Mouse (Mus musculus) thymus, postnatal 10 days (tissue): Measurements from ENCODE around the gene Limk2.

Experiments used
- DNase-seq, 2 experiments: peaks; one replicate each; pipeline ENCODE4 v3.0.0; 2021; ENCODE audit warnings: low spot score in 2 of 2

The Limk2 gene

DNA sequence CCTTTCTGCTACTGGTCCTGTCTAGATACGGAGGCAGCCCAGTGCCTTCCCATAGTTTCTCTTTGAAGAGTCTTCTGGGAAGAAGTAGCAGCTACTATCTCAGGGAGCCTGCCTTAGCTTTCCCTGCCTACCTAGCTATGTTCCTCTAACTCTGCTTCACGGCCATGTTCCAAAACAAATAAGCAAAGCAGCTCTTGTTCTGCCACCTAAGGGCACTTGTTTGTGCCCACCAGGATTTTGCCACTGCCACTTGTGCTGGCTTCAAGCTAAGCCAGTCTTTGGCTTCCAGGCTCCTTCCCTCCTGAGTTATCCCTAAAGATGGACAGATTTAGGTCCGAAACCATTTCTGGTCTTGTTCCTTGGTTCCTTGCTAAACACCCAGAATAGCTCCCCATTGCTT is 3.1 kb upstream of the Limk2 start:
- no peak for DNase-seq

DNA sequence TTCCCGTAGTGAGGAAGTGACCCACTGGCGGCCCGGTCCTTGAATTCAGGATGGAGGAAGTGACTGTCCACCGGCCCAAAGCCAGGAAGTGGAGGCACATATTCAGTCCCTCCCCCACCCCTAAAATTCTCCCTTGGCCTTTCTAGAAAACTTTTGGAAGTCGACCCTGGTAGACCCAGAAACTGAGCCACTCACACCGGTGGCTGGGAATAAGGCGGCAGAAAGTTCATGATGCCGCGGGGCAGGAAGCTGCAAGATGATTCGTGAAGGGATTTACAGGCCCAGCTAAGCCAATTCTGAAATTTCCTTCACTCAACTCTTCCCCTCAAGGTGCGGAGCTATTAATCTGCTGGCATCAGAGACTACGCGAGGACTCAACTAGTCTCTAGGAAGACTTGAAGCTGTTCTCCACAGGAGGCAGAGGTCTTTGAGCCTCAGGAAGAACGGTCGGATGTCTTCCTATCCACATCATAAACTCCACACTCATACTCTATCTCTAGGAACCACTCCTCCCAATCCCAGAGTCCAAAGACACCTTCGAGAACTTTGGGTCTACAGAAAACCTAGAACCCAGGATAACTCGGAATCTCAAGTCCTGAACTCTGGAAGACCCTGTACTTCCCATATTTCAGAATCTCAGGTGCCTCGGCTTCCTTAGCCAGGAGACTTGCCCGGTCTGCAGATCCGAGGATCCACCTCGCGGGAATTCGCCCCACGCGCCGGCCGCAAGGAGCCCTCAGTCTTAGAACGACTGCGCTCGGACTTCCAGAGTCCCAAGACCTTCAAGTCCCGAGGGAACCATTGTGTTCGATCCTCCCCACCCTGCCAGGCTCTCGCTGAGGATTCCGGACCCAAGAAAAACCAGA is 625 bp downstream of the Limk2 start:
- DNase-seq: peak in 1 of 2 experiments; percentile 4

DNA sequence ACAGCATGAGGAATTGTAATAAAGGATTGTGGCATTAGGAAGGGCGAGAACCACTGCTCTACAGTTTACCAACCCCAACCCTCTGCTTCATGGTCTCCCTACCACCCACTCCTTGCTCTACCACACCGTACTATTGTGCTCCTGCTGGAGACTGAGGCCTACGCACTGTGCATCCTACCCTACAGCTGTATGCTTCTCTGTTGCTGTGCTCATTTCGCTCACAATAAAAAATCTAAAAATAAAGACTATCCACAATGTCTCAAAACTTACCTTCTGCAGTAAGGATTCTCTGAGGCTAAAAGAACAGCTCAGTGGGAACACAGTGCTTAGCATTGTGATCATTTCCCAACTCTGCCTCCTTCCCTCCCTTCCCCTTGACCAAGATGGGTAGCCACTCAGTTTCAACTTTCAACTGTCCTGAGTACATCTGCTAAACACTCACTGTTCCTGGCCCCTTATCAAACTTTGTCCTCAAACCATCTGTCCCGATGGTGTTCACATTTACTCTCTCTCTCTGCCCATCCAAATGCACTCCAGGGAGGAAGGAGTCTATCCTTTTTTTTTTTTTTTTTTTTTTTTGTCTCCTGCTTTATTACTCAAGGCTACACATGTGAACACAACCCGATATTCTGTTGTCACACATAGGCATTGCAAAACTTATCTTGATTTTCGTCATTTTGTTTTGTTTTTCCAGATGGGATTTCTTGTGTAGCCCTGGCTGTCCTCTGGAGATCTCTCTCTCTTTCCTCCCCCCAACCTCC is 4.5 kb downstream of the Limk2 start:
- DNase-seq: no peak

GRCm38 (mm10) chr11:3403024-3403423 is 6.0 kb downstream of the Limk2 start:
- DNase-seq: no peak

DNA sequence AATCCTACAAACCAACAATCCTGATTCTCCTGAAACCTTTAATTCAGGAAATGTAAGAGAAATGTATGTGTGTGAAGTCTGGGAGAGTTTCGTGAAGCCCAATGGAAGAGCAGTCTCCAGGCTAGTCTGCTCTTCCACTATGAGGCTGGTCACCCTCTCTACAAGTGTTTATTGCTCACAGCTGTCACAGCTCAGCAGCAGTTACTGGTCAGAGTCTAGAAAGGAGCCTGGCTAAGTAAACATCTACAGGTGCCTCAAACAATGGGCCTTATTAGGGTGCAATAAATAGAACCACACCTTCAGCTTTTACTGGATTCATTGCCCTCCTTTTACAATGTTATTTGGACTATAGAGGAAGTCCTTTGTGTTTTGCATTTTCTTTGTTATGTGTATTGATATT is 10.7 kb downstream of the Limk2 start:
- DNase-seq: no peak

DNA sequence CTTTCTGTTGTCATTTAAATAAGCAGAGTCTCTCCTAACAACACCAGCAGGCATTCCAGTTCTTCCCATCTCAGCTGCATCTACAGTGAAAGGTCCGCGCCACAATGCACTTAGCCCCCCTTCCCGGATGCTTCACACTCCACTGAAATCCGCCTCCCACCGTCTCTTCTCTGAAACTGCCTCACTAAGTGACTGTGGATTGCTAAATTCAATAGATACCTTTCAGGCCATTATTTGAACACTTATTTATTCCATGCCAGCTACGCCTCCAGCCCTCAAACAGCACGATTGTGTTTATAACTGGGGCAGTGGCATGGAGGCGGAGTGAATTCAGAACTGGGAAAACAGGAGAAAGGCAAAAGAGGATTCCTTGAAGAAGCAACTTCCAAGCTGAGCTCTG is 12.4 kb downstream of the Limk2 start:
- DNase-seq: no peak

DNA sequence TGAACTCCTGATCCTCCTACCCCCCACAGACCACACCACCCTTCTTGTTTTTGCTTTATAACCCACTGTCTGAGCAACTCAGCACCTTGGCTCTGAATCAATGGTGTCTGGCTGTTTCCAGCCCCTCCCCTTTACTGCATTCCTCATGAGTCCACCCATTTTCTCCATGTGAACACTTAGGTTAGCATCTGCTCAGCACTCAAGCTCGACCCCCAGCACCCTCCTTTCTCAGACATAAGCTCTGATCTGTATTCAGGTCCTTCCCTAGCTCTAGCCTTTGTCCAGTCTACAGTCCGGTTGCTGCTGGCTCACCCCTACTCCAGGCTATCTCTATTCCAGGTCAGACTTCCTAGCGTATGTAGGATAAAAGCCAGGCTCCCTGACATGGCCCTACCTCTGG is 12.9 kb downstream of the Limk2 start:
- no peak for DNase-seq

GRCm38 (mm10) chr11:3394520-3394919 is 14.5 kb downstream of the Limk2 start:
- no peak for DNase-seq

DNA sequence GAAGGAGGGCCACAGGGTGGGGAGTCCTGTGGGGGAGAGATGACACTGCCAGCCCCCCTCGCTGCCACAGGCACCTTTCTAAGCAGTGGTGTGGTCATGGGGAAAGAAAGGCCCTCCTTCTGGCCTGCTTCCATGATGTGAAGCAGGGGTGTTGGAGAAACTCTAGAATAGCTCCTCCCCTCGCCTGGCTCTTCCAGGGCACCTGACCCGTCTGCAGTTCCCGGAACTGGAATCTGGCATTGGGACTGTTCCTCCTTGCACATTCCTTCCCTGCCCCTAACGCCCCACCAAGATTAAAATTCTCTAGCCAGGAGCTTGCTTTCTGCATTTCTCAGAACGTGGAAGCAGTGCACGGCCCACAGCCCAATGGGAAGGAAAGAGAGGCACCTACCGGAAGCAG is 16.5 kb downstream of the Limk2 start:
- no peak for DNase-seq

GRCm38 (mm10) chr11:3390789-3391188 is 18.2 kb downstream of the Limk2 start:
- no peak for DNase-seq

- no peak for DNase-seq
These were observed 19.0 kb downstream of the Limk2 start for GRCm38 (mm10) chr11:3389996-3390395.

GRCm38 (mm10) chr11:3387482-3388196 is 21.4 kb downstream of the Limk2 start:
- DNase-seq: no peak

DNA sequence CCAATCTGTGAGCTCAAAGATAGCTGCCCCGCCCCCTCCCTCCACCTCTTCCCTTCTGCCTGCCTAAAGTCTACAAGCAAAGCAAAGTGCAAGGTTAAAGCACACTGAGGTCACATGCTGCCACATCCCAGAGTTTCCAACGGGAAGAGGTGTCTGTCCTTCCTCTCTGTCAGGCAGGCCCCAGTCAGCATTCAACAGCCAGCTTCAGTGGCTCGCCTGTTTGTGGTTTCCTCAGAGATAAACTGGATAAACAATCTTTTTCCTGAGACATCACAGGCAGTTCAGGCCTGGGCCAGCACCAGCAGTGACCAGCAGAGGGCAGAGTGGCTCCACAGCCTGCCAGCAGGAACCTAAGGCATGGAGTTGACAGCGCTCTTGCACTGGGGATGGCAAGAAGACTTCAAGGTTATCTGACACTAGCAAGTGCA is 22.0 kb downstream of the Limk2 start:
- DNase-seq: peak; percentile 69 to 87

GRCm38 (mm10) chr11:3382602-3383594 is 26.1 kb downstream of the Limk2 start:
- no peak for DNase-seq

DNA sequence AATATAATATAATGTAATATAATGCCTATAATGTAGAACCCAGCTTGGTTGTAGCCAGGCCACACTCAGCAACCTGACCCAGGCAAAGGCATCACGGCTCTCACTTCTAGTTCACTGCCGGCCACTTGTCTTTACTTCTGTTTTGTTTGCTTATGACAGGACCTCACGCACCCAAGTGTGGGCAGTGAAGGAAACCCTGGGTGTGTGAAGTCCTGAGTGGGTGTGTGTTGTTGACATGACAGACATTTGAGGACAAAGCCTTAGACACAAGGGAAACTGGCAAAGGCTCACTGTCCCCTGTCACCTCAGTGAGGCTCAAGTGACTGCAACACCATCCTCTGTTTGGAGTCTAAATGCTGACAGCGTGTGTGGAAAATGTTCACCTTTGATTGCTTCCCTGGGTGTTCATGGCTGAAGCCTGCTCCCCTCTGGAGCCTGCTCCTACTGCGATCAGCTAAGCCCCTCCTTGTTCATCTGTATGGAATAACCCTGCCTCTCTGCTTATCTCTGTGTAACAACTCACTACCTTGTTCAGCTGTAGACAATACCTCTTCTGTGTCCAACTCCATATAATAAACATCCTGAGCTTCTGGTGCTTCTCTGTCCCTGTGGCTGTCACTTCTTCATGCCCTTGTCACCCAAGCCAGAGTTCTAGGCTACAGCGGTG is 27.7 kb downstream of the Limk2 start:
- no peak for DNase-seq

GRCm38 (mm10) chr11:3379427-3379826 is 29.6 kb downstream of the Limk2 start:
- no peak for DNase-seq

- no peak for DNase-seq
These were observed 34.2 kb downstream of the Limk2 start for GRCm38 (mm10) chr11:3374741-3375140.

DNA sequence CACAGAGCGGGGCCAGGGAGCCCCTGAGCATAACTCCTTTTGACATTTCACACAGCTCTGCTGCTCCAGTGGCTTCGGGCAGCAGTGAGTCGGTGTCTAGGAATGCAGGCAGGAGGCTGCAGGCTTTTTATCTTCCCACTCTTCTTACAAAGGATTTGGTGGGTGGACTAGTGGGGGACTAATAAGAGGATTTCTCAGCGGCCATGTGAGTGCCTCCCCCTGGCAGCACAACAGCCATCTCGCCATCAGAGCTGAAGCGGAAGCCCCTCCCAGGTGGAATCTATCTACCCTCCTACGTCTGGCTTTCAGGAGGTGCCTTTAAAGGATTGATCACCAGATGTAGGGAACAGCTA is 34.7 kb downstream of the Limk2 start:
- DNase-seq: no peak

DNA sequence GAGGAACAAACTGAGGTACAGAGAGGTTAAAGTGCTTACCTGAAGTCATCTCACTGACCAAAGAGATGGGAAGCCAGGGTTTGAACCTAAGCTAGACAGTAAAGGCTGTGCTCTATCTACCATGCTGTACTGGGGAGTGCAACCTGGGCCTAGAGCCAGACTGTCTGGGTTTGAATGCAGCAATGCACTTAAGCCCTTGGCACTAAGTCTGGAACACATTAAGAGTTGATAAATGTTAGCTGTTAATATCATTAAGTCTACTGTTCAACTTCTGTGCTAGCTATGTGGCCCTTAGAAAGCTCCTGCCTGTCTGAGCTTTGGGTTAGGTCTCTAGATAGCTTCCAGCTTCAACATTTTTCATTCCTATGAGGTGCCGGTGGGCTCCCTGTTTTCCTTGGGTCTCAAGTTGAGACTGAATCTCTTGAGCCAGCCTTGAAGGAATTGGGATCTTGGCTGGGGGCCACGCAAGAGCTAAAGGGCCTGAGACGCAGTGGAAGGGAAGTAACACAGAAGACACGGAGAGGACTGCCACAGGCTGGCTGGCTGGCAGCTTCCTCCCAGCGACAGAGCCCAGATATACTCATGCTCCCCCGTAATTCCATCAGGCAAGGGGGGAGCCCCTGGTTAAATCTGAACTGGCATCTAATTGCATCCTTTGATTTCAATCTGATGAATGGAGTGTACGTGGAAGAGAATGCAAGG is 35.2 kb downstream of the Limk2 start:
- DNase-seq: no peak
